Mouse (Mus musculus) forebrain, embryonic 15.5 days (tissue): ENCODE data around the gene Mpig6b. TPM values are rescaled to one million over a fixed set of nuclear protein-coding genes. Genes with fewer than 3 reads are reported as not detected.
A peak's percentile ranks its signal among the peaks of the same experiment; 100 is the strongest.

Source experiments
- ATAC-seq: fragments of 200-750 bp; cut with Nextera tagmentation; replicated peaks from 2 replicates; pipeline ENCODE4 v1.8.0; 2017; ENCODE audit warnings: mild to moderate bottlenecking, moderate TSS enrichment, moderate library complexity
- H3K27ac ChIP-seq: fragments of 300-500 bp; sonication (generic); replicated peaks from 2 replicates; pipeline ENCODE4 v1.5.1; 2015; ENCODE audit warnings: mild to moderate bottlenecking, inconsistent platforms
- H3K27me3 ChIP-seq: fragments of 300-500 bp; sonication (generic); 2 replicates; pipeline ENCODE4 v1.6.1; 2015; ENCODE audit warnings: inconsistent platforms
- H3K36me3 ChIP-seq: fragments of 300-500 bp; sonication (generic); 2 replicates; pipeline ENCODE4 v1.6.1; 2015; ENCODE audit warnings: mild to moderate bottlenecking, inconsistent platforms
- H3K4me1 ChIP-seq: fragments of 300-500 bp; sonication (generic); 2 replicates; pipeline ENCODE4 v1.6.1; 2015; ENCODE audit warnings: inconsistent platforms
- H3K4me2 ChIP-seq: fragments of 300-500 bp; sonication (generic); replicated peaks from 2 replicates; pipeline ENCODE4 v1.6.1; 2015; ENCODE audit warnings: mild to moderate bottlenecking, inconsistent platforms
- H3K4me3 ChIP-seq: fragments of 300-500 bp; sonication (generic); 2 replicates; pipeline ENCODE4 v1.5.1; 2015; ENCODE audit warnings: mild to moderate bottlenecking, inconsistent platforms
- H3K9ac ChIP-seq: fragments of 300-500 bp; sonication (generic); replicated peaks from 2 replicates; pipeline ENCODE4 v1.6.1; 2015; ENCODE audit warnings: mild to moderate bottlenecking, inconsistent platforms
- H3K9me3 ChIP-seq: fragments of 300-500 bp; sonication (generic); 2 replicates; pipeline ENCODE4 v1.6.1; 2016; ENCODE audit warnings: inconsistent platforms
- WGBS: fragments of 180-500 bp; shearing (Covaris S2); methylation state at CpG from one replicate; pipeline ENCODE4 v1.1.7; 2015; ENCODE audit warnings: mixed read lengths; 5-methylcytosine and 5-hydroxymethylcytosine counted together
- polyA plus RNA-seq: library from polyadenylated mRNA; unstranded; fragments of >200 nt; fragmentation: Nextera tagmentation; extraction: Ambion mirVana; gene quantifications from 2 replicates; pipeline ENCODE4 v1.2.1, GENCODE M21; 2015

The Mpig6b gene
- polyA plus RNA-seq, 1 experiment from 2014 or later: 0.17 TPM

GRCm38 (mm10) chr17:35026206-35026605 is 39.8 kb downstream of the Mpig6b start:
- H3K27ac ChIP-seq: peak overlapping the region; percentile 66; the same call in 1 of the 2 replicates
- no peaks in the 10 kb centered on the region for H3K9me3 ChIP-seq
- no peak overlapping the region for H3K9ac ChIP-seq
- H3K4me2 ChIP-seq: no peak overlapping the region
- ATAC-seq: no peak
- H3K36me3 ChIP-seq: no peaks in the 10 kb centered on the region
- peaks cover 36% of the 10 kb centered on the region for H3K4me1 ChIP-seq
- no peaks in the 10 kb centered on the region for H3K27me3 ChIP-seq
- WGBS: 82% methylated on average over 5 of the region's 5 CpGs
- no peak overlapping the region for H3K4me3 ChIP-seq

GRCm38 (mm10) chr17:35024691-35025488 is 41.1 kb downstream of the Mpig6b start:
- Histone ChIP-seq H3K27ac (no peak overlapping the region), H3K4me2 (no peak overlapping the region), H3K36me3 (no peaks in the 10 kb centered on the region), H3K4me1 (peaks cover 34% of the 10 kb centered on the region), H3K4me3 (no peak overlapping the region), H3K9me3 (no peaks in the 10 kb centered on the region), H3K27me3 (no peaks in the 10 kb centered on the region), H3K9ac (no peak overlapping the region)
- 74% methylated on average over 7 of the region's 10 CpGs for WGBS
- no peak for ATAC-seq

- Histone ChIP-seq H3K4me3 (no peak overlapping the region), H3K4me2 (no peak overlapping the region), H3K27me3 (no peaks in the 10 kb centered on the region), H3K27ac (no peak overlapping the region), H3K9ac (no peak overlapping the region), H3K9me3 (no peaks in the 10 kb centered on the region), H3K4me1 (peaks cover 29% of the 10 kb centered on the region), H3K36me3 (no peaks in the 10 kb centered on the region)
- 79% methylated on average over 13 of the region's 13 CpGs for WGBS
- ATAC-seq: no peak
Measured at GRCm38 (mm10) chr17:35024261-35024660, 41.7 kb downstream of the Mpig6b start.

- no peak for ATAC-seq
- peaks cover 29% of the 10 kb centered on the region for H3K4me1 ChIP-seq
- H3K4me2 ChIP-seq: no peak overlapping the region
- 92% methylated on average over 4 of the region's 4 CpGs for WGBS
- H3K4me3 ChIP-seq: no peak overlapping the region
- H3K9ac ChIP-seq: no peak overlapping the region
- H3K36me3 ChIP-seq: no peaks in the 10 kb centered on the region
- no peaks in the 10 kb centered on the region for H3K9me3 ChIP-seq
- no peaks in the 10 kb centered on the region for H3K27me3 ChIP-seq
- no peak overlapping the region for H3K27ac ChIP-seq
Measured at GRCm38 (mm10) chr17:35023756-35024155, 42.2 kb downstream of the Mpig6b start.

- ATAC-seq: no peak
Measured at GRCm38 (mm10) chr17:35023221-35023620, 42.8 kb downstream of the Mpig6b start.

GRCm38 (mm10) chr17:35022541-35023060 is 43.4 kb downstream of the Mpig6b start:
- ATAC-seq: no peak
- Histone ChIP-seq H3K4me2 (no peak overlapping the region), H3K27me3 (no peaks in the 10 kb centered on the region), H3K4me3 (no peak overlapping the region), H3K4me1 (peaks cover 24% of the 10 kb centered on the region), H3K9ac (no peak overlapping the region), H3K27ac (no peak overlapping the region), H3K9me3 (no peaks in the 10 kb centered on the region), H3K36me3 (no peaks in the 10 kb centered on the region)
- WGBS: 94% methylated on average over 8 of the region's 8 CpGs

More at GRCm38 (mm10) chr17:35023221-35023620, 42.8 kb downstream of the Mpig6b start:
- H3K27ac ChIP-seq: no peak overlapping the region
- H3K9ac ChIP-seq: no peak overlapping the region
- 87% methylated on average over 5 of the region's 5 CpGs for WGBS
- H3K27me3 ChIP-seq: no peaks in the 10 kb centered on the region
- H3K36me3 ChIP-seq: no peaks in the 10 kb centered on the region
- peaks cover 29% of the 10 kb centered on the region for H3K4me1 ChIP-seq
- H3K4me3 ChIP-seq: no peak overlapping the region
- H3K9me3 ChIP-seq: no peaks in the 10 kb centered on the region
- no peak overlapping the region for H3K4me2 ChIP-seq

- WGBS: 63% methylated on average over 6 of the region's 6 CpGs
- Histone ChIP-seq H3K27ac (no peak overlapping the region), H3K27me3 (no peaks in the 10 kb centered on the region), H3K9ac (no peak overlapping the region), H3K4me2 (no peak overlapping the region), H3K36me3 (no peaks in the 10 kb centered on the region), H3K4me3 (no peak overlapping the region), H3K4me1 (peaks cover 18% of the 10 kb centered on the region), H3K9me3 (no peaks in the 10 kb centered on the region)
- ATAC-seq: no peak
Measured at GRCm38 (mm10) chr17:35021842-35022477, 44.0 kb downstream of the Mpig6b start.

- no peaks in the 10 kb centered on the region for H3K27me3 ChIP-seq
- 0 out of 2 replicates have a peak overlapping the region, but pooled peaks have one; percentile 24 for H3K27ac ChIP-seq
- 0 out of 2 replicates have a peak overlapping the region, but pooled peaks have one; percentile 0 for H3K9ac ChIP-seq
- peak; percentile 70 for ATAC-seq
- WGBS: 4% methylated on average over 17 of the region's 17 CpGs
- no peak overlapping the region for H3K4me3 ChIP-seq
- H3K9me3 ChIP-seq: no peaks in the 10 kb centered on the region
- H3K4me2 ChIP-seq: peak overlapping the region; percentile 19; the same call in 1 of the 2 replicates
- peaks cover 4% of the 10 kb centered on the region; the same call in 1 of the 2 replicates for H3K36me3 ChIP-seq
- peaks cover 16% of the 10 kb centered on the region for H3K4me1 ChIP-seq
Measured at GRCm38 (mm10) chr17:35021163-35021808, 44.7 kb downstream of the Mpig6b start.

- Histone ChIP-seq H3K36me3 (peaks cover 11% of the 10 kb centered on the region), H3K4me2 (no peak overlapping the region), H3K4me3 (no peak overlapping the region), H3K9me3 (no peaks in the 10 kb centered on the region), H3K27ac (no peak overlapping the region), H3K9ac (no peak overlapping the region), H3K27me3 (no peaks in the 10 kb centered on the region), H3K4me1 (peaks cover 13% of the 10 kb centered on the region)
- ATAC-seq: no peak
- 89% methylated on average over 8 of the region's 8 CpGs for WGBS
Measured at GRCm38 (mm10) chr17:35020551-35020950, 45.4 kb downstream of the Mpig6b start.

- H3K4me3 ChIP-seq: no peak overlapping the region
- no peak for ATAC-seq
- peaks cover 18% of the 10 kb centered on the region for H3K36me3 ChIP-seq
- no peak overlapping the region for H3K9ac ChIP-seq
- H3K27me3 ChIP-seq: no peaks in the 10 kb centered on the region
- H3K4me2 ChIP-seq: no peak overlapping the region
- 75% methylated on average over 11 of the region's 11 CpGs for WGBS
- H3K27ac ChIP-seq: no peak overlapping the region
- peaks cover 13% of the 10 kb centered on the region for H3K4me1 ChIP-seq
- H3K9me3 ChIP-seq: no peaks in the 10 kb centered on the region
Measured at GRCm38 (mm10) chr17:35019894-35020293, 46.1 kb downstream of the Mpig6b start.

GRCm38 (mm10) chr17:35018171-35018570 is 47.8 kb downstream of the Mpig6b start:
- Histone ChIP-seq H3K36me3 (peaks cover 34% of the 10 kb centered on the region), H3K27me3 (no peaks in the 10 kb centered on the region), H3K9me3 (no peaks in the 10 kb centered on the region), H3K27ac (no peak overlapping the region), H3K4me2 (no peak overlapping the region), H3K4me1 (peaks cover 13% of the 10 kb centered on the region), H3K9ac (no peak overlapping the region), H3K4me3 (no peak overlapping the region)
- WGBS: 82% methylated on average over 3 of the region's 3 CpGs
- ATAC-seq: no peak

- Histone ChIP-seq H3K4me1 (peaks cover 13% of the 10 kb centered on the region), H3K27me3 (no peaks in the 10 kb centered on the region), H3K4me2 (no peak overlapping the region), H3K4me3 (no peak overlapping the region), H3K27ac (no peak overlapping the region), H3K9me3 (no peaks in the 10 kb centered on the region), H3K9ac (no peak overlapping the region), H3K36me3 (peaks cover 39% of the 10 kb centered on the region)
- ATAC-seq: no peak
- WGBS: 78% methylated on average over 14 of the region's 14 CpGs
Measured at GRCm38 (mm10) chr17:35017706-35018030, 48.3 kb downstream of the Mpig6b start.
